Mouse (Mus musculus) cortical plate, adult 2 months (tissue): ENCODE results near the gene Syt7. TPM values are rescaled to one million over a fixed set of nuclear protein-coding genes. Genes with fewer than 3 reads are reported as not detected.

Source experiments
- H3K27ac ChIP-seq: fragments of 200-500 bp; 2 replicates; pipeline ENCODE4 v1.5.1; 2012; ENCODE audit warnings: low read length, control low read depth, inconsistent platforms; ENCODE audit not compliant: insufficient read depth
- H3K4me1 ChIP-seq: fragments of 200-500 bp; 2 replicates; pipeline ENCODE4 v1.6.1; 2011; ENCODE audit warnings: low read length; ENCODE audit not compliant: control insufficient read depth, insufficient read depth
- H3K4me3 ChIP-seq: fragments of 200-500 bp; 2 replicates; pipeline ENCODE4 v1.5.1; 2011; ENCODE audit warnings: mild to moderate bottlenecking, low read length, control low read depth; ENCODE audit not compliant: insufficient read depth
- CTCF ChIP-seq: fragments of 200-500 bp; IDR thresholded peaks from 2 replicates; pipeline ENCODE4 v1.5.1; 2011; ENCODE audit warnings: mild to moderate bottlenecking, control low read depth, low read length; ENCODE audit not compliant: insufficient read depth; ENCODE audit errors: extremely low read depth
- POLR2A ChIP-seq: fragments of 200-500 bp; IDR thresholded peaks from 2 replicates; pipeline ENCODE4 v1.6.1; 2011; ENCODE audit warnings: mild to moderate bottlenecking, low read length, control low read depth; ENCODE audit not compliant: insufficient read depth; ENCODE audit errors: extremely low read depth
- polyA plus RNA-seq: library from polyadenylated mRNA; depleted of rRNA; stranded (reverse); fragments of >200 nt; gene quantifications from 2 replicates; pipeline ENCODE4 v1.2.3, GENCODE M21; 2012

Gene Syt7
- polyA plus RNA-seq, 1 experiment: 213 TPM

GRCm38 (mm10) chr19:10387660-10388059 lies 1.2 kb upstream of the Syt7 start:
- Histone ChIP-seq H3K4me1 (peaks cover 2% of the 10 kb centered on the region; the same call in 1 of the 2 replicates), H3K4me3 (no peak overlapping the region), H3K27ac (no peak overlapping the region)
- no peak for TF ChIP-seq CTCF
- TF ChIP-seq POLR2A: no peak

GRCm38 (mm10) chr19:10389391-10390098 lies 655 bp downstream of the Syt7 start:
- peaks cover 7% of the 10 kb centered on the region for H3K4me1 ChIP-seq
- peak overlapping the region; percentile 75; the same call in 1 of the 2 replicates for H3K27ac ChIP-seq
- TF ChIP-seq CTCF (no peak), POLR2A (no peak)
- peak overlapping the region; percentile 56 for H3K4me3 ChIP-seq

DNA sequence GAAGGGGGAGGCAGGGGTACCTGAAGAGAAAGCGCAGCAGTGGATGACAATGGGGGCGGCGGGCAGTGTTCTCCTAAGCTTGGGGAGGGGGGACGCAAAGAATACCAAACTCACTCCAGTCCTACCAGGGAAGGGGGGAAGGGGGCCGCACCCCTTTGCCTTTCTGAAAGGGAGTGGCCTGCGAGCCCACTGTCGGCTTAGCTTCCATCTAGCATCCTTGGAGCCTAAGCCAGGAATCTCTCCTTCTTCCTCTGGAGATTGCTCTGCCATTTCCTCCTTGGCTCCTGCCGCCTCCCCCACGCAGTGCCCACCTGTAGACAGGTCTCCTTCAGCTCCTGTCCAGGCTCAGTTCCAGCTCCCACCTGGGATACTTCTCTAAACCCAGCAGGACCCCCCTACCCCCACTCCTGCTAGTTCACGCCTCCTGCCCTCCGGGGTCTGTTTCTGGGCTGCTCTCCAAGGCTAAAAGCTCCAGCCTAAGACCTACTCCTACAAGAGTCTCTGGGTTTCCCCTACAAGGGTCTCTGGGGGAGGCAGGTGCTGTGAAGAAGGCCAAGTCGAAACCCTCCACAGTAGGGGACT lies 1.3 kb downstream of the Syt7 start:
- peaks cover 8% of the 10 kb centered on the region for H3K4me1 ChIP-seq
- H3K27ac ChIP-seq: peak overlapping the region; percentile 75
- peak overlapping the region; percentile 56 for H3K4me3 ChIP-seq
- no peak for TF ChIP-seq POLR2A
- TF ChIP-seq CTCF: no peak

DNA sequence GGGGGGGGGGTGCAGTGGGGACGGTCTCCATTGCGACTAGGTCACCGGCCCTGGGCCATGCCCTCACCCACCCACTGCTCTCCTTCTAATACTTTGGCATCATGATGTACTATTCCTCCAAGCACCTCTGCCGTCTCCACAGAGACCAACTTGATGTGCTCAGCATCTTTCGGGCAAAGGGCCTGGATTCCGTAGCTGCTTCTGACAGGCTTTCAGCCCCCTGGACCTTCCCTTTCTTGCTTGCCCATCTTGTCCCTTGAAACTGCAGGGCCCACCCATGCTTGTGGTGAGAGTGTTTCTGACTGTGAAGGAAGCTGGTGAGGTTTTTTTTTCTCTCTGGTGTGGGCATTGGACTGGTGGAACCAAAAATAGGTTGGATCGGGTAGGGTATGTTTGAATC lies 2.1 kb downstream of the Syt7 start:
- Histone ChIP-seq H3K4me1 (peaks cover 8% of the 10 kb centered on the region), H3K4me3 (peak overlapping the region; percentile 56), H3K27ac (no peak overlapping the region)
- TF ChIP-seq POLR2A: no peak
- no peak for TF ChIP-seq CTCF

GRCm38 (mm10) chr19:10391995-10392394 lies 3.1 kb downstream of the Syt7 start:
- TF ChIP-seq CTCF: 0 out of 2 replicates have a peak, but pooled peaks have one; percentile 28
- TF ChIP-seq POLR2A: no peak
- H3K4me3 ChIP-seq: no peak overlapping the region
- H3K27ac ChIP-seq: no peak overlapping the region
- H3K4me1 ChIP-seq: peaks cover 8% of the 10 kb centered on the region

- Histone ChIP-seq H3K27ac (no peak overlapping the region), H3K4me1 (peaks cover 10% of the 10 kb centered on the region), H3K4me3 (peak overlapping the region; percentile 37)
- TF ChIP-seq CTCF: no peak
- no peak for TF ChIP-seq POLR2A
Observed at GRCm38 (mm10) chr19:10393471-10393870, 4.6 kb downstream of the Syt7 start.

DNA sequence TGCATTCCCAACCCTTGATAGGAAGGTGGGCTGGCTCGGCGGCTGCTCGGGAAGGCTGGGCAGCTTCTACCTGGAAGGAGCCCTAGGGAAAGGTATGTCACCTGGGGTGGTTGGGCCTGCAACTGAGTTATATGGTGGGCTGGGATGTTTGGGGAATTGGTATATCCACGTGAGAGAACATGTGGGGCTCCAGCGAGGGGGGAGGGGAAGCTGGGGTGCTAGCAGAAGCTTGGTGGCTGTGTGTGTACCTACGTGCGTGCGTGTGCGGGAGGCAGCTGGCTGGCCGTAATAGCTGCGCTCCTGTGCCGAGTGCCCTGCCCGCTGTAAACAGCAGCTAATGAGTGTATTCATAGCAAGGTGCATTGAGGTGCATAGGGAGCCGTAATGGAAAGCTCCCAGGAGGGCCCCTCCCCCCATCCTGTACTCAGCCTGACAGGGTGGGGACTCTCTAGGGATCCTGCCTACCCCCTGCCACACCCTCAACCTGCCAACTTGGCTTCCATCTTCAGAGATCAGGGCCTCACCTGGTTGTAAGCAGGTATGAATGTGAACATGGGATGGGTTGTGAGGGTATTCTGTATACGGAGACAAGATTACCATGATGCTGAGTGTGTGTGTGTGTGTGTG lies 5.1 kb downstream of the Syt7 start:
- TF ChIP-seq CTCF (no peak), POLR2A (no peak)
- Histone ChIP-seq H3K4me1 (peaks cover 12% of the 10 kb centered on the region), H3K4me3 (peak overlapping the region; percentile 37), H3K27ac (no peak overlapping the region)

DNA sequence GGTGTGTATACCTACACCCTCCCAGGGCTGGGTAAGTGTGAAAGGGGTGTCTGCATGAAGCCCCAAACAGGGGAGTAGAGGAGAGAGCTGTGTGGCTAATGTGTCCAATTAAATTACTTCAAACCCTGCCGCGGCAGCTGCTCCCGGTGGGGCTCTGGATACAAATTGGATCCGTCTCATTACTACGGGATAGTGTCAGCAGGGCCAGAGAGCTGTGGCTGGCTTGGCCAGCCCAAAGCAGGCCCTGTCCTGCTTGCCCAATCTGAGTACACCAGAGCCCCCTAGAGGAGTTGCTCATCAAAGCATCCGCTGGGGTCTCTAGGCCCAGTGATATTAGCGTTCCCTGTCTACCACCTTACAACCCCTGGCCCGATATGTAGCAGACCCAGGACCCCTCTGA lies 6.3 kb downstream of the Syt7 start:
- no peak overlapping the region for H3K4me3 ChIP-seq
- peaks cover 16% of the 10 kb centered on the region for H3K4me1 ChIP-seq
- H3K27ac ChIP-seq: no peak overlapping the region
- TF ChIP-seq CTCF (peak; percentile 46; the same call in 1 of the 2 replicates), POLR2A (no peak)

GRCm38 (mm10) chr19:10396962-10397361 lies 8.1 kb downstream of the Syt7 start:
- Histone ChIP-seq H3K27ac (no peak overlapping the region), H3K4me3 (no peak overlapping the region), H3K4me1 (peaks cover 16% of the 10 kb centered on the region)
- TF ChIP-seq POLR2A (no peak), CTCF (no peak)

- peak overlapping the region; percentile 93 for H3K27ac ChIP-seq
- TF ChIP-seq POLR2A (no peak), CTCF (no peak)
- peaks cover 16% of the 10 kb centered on the region for H3K4me1 ChIP-seq
- H3K4me3 ChIP-seq: no peak overlapping the region
Observed at GRCm38 (mm10) chr19:10397479-10398153, 8.7 kb downstream of the Syt7 start.
